Mouse (Mus musculus) thymus, postnatal 0 days (tissue): Measurements from ENCODE around the gene Csk. TPM values are rescaled to one million over a fixed set of nuclear protein-coding genes. Genes with fewer than 3 reads are reported as not detected.

Experiments used
- DNase-seq: peaks from one replicate; pipeline ENCODE4 v3.0.0-alpha.2; 2015; ENCODE audit warnings: low spot score
- polyA plus RNA-seq: library from polyadenylated mRNA; unstranded; fragments of >200 nt; fragmentation: Nextera tagmentation; extraction: Ambion mirVana; gene quantifications from 2 replicates; pipeline ENCODE4 v1.2.1, GENCODE M21; 2015

The Csk gene
- polyA plus RNA-seq = 94.7 and 98.5 TPM in 2 replicates

DNA sequence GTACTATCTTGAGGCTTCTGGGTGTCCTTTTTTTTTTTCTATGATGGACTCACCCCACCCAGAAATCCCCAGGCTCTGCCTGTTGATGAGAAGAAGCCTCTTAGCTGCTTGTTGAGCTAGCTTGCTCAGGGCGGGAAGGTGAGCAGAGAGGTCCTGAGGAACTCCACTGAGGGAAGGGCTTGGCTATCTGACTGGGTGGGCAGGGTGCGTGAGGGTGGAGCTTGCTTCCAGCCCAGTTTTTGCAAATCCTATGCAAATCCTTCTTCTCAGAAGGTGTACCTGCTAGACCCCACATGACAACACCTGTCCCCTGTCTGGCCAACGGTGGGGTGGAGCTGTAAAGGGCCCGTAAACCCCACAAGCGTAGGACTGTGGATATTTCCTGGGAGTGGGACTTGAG, at the start of gene Csk:
Csk (minus strand) TSS at position 349 of the 400 bp plus-strand sequence.
- no peak for DNase-seq

DNA sequence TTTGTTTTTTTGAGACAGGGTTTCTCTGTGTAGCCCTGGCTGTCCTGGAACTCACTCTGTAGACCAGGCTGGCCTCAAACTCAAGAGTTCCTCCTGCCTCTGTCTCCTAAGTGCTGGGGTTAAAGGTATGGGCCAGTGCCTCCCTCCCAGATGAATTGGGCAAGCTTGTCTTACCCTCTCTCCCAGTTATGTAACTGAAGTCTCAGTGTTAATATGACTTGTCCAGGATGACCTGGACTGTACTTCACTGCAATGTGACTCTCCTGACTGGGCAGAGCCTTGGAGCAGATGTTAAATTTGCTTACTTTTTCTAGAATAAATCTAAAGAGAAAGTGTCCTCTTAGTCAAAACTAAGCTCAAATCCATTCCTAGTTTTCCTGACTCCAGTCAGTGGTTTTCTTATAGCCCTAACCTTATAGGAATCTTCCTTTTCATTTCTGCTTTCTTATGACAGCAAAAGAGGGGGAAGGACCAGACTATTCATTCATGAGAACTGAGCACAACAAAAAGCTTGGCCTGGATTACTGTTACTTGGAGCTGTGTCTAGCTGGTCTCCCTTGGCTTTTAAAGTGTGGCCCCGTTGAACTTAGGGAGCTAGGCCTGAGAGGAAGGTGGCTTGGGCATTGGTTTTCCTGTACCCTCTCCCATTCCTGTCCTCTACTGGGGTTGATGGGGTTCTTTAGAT, 45.2 kb upstream of the Csk start:
- DNase-seq = no peak

GRCm38 (mm10) chr9:57697380-57697779, 43.9 kb upstream of the Csk start:
- DNase-seq = no peak

DNA sequence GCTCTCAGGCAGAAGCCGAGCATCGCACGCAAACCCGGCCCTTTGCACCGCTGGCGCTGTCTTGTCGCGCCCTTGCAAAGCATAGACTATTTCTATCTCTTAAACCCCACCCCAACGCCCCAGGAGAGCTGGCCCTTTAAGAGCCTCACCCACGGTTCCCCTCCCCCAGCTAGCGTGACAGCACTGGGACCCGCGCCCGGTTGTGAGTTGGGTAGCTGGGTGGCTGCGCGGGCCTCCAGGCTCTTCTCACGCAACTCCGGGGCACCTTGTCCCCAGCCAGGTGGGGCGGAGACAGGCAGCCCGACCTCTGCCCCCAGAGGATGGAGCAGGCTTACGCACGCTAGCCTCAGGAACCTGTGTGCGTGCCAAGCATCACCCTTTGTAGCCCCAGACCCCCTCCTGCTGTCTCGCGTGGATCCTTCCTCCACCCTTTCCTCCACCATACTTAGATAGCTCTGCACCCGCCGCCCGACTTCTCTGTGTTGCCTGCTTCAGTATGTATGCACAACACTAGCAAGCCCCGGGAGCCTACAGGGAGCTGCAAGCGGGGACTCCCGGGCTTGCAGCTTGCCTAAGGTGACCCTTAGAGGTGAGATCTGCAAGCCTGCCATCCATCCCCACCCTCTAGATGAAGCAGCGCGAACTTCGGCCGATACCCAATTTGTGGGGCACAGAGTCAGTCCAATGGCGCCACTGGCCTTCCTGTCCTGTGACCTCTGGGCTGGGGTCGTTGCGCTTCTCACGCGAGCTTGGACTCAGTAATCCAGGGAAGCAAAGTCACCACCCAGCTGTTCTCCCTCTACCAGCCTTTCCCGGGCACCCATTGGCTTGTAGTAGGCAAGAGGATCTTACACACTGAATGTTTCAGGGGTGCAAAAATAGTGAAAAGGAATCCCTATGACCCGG, 43.2 kb upstream of the Csk start:
- DNase-seq = peak; percentile 25

DNA sequence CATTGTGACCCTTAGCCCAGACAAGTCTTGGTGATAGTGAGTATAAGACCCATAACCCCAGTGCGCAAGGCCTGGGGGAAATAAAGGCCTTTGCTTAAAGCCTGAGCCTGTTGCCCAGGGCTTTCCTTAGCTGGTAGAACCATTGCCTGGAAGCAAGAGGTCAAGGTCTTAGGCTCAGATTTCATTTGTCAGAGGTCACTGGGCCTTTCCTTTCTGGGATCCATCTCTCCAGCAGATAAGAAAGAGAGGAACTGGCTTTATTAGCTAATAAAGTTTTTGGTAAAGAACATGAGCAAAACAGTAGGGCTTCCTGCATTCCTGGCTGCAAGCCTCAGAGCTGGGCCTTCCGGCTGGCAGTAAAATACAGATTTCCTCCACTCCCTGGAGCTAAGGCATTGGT, 40.7 kb upstream of the Csk start:
- no peak for DNase-seq

DNA sequence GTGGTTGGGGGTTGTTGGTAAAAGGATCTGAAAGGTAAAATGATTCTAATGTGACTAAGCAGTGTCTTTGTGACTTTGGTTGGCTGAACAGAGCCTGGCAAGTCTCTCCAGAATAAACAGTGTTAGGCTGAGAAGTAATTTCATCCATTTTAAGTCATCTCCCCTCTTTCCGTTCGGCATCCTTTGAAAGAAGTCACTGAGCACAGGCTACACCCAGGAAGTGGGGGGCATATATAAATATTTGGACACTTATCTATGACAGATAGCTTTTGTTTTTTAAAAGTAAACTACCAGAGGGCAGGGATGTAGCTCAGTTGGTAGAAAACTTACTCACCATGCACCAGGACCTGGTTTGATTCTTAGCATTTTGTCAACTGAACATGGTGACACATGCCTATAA, 35.2 kb upstream of the Csk start:
- no peak for DNase-seq

GRCm38 (mm10) chr9:57688158-57688557, 34.7 kb upstream of the Csk start:
- no peak for DNase-seq

DNA sequence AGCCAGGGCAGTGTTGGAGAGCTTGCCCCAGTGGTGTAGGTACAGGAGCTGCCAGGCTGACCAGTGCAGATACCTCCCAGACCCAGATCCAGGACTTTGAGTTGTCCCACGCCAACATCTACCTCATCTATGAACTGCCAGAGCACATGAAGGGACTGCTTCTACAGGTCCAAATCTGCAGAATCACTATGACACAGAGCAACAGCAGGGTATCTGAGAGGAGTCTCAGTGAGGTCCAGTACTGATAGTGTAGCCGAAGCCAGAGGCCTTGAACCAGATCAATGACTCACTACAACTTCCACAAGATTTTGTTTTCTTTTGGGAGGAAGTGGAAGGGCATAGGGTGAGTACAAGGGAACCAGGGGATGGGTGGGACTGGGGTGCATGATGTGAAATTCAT, 34.3 kb upstream of the Csk start, which contains the start of gene Cyp1a1:
Cyp1a1 (plus strand) TSS at position 178 of the 400 bp plus-strand sequence.
- no peak for DNase-seq

DNA sequence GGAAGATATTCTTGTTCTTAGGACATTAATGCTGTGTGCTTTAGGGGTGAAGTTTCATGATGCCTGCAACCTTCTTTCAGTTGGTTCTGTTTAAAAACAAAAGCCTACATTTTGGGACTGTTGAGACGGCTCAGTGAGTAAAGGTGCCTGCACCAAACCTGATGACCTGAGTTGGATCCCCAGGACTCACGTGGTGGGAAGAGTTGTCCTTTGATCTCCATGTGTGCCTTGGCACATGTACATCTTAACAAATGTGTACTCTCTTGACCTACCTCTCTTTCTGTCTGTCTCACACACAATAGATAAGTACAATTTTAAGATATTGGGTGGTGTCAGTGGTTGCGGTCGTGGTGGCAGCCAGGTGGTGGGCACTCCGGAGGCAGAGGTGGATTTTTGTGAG, 32.6 kb upstream of the Csk start:
- DNase-seq = no peak

GRCm38 (mm10) chr9:57683520-57683919, 30.1 kb upstream of the Csk start, which contains the start of gene Cyp1a2:
Gene Cyp1a2 (minus strand): TSS chr9:57683703.
- no peak for DNase-seq

DNA sequence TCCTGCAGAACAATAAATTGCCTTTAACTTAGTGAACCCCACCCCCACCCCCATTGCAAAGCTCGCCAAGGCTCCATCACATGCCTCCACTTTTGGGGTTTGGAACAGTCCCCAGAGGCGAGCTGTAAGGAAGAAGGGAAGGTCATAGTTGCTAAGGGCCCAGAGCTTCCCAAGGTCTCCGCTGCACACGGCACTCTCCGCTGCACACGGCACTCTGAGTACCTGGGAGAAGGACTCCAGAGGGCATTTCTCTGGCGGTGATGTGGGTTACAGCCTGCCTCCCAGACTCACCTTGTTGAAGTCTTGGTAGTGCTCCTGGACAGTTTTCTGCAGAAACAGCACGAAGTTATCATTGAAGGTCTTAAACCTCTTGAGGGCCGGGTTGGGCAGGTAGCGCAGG, 28.0 kb upstream of the Csk start:
- DNase-seq = no peak

GRCm38 (mm10) chr9:57671500-57671899, 18.1 kb upstream of the Csk start:
- no peak for DNase-seq

GRCm38 (mm10) chr9:57671037-57671436, 17.6 kb upstream of the Csk start:
- no peak for DNase-seq

- DNase-seq = no peak
Observed at GRCm38 (mm10) chr9:57669566-57669965, 16.1 kb upstream of the Csk start.

DNA sequence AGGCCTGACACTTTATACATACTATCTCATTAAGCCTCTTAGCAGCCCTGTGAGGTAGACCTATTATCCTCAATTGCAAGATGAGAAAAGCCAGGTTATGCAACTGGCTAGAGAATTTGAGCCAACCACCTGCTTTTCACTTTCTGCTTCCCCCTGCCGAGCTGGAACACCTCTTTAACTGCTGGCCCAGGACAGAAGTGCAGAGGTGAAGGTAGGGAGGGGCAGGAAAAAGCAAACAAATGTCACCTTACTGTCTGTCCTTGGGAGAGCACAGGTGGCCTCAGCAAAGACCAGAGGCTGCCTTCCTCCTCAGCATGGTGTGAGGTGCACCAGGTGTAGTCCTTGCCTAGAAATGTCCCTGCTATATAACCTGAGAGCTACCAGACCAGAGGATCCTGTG, 14.8 kb upstream of the Csk start:
- no peak for DNase-seq

DNA sequence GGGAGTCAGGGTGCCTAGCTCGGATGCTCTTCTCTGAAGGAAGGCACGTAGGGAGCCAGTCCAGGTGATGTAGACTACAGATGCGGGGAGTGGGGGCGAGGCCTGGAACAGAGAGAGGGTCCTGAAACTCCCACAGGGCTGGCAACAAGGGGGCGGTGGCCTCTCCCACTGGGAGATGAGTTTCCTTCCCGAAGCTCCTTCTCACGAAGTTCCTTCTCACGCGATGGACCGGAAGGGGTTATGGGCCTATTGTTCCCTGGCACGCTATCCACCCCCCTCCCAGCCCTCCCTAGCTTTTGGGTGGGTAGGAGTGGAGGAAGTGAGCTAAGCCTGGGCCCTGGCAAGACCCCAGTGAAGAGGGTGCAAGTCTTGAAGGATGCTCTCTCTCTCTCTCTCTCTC, 14.4 kb upstream of the Csk start:
- DNase-seq = no peak

DNA sequence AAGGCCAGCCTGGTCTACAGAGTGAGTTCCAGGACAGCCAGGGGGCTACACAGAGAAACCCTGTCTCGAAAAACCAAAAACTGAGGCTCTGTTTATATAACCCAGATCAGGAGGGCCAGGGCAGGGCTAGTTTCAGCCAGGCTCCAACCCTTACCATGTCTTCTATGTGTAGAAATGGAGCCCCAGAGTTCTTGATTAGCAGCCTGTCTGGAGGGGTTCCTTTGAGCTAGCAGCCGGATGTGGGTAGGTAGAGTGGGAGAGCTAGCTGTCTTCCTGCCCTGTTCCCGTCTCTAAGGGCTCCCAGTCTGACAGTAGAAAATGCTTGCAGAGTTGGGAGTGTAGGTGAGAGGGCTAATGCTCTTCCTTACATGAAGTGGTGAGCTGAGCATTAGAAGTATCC, 13.7 kb upstream of the Csk start:
- DNase-seq = peak; percentile 60

DNA sequence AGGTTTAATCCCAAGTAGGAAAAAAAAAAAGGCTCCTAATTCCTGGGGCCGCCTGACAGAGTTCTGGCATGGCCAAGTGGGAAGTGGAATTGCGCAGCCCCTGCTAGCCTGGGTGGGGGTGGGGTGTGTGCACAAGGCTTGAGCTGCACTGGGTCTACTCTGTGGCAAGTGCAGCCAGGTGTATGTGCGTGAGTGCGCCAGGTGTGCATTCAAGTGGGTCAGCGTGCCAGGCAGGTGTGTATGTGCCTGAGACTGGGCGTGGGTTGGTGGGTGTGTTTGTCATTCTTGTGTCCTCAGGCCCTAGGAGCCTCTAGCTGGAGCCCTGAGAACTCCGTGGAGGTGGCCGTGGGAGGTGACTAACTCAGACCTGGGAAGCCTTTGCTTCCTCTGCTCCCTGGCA, 13.1 kb upstream of the Csk start:
- peak; percentile 49 for DNase-seq

DNA sequence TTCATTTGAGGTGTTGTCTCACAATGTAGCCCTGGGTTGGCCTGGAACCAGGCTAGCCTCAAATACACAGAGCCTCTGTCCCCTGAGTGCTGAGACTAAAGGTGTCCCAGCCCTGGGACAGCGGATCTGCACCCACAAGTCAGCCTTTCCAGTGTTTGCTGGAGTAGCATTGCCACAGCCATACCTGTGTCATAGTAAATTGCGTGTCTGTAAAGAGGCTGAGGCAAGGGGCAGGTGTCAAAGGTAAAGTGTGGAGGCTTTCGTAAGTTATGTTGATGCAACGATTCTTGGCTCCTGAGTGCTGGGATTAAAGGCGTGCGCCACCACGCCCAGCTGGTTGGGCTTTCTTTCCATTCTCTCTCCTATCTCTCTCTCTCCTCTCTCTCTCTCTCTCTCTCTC, 11.2 kb upstream of the Csk start:
- no peak for DNase-seq

GRCm38 (mm10) chr9:57661552-57661951, 8.1 kb upstream of the Csk start:
- no peak for DNase-seq

GRCm38 (mm10) chr9:57660501-57660900, 7.1 kb upstream of the Csk start:
- no peak for DNase-seq

GRCm38 (mm10) chr9:57659774-57660173, 6.3 kb upstream of the Csk start:
- DNase-seq = peak; percentile 83

DNA sequence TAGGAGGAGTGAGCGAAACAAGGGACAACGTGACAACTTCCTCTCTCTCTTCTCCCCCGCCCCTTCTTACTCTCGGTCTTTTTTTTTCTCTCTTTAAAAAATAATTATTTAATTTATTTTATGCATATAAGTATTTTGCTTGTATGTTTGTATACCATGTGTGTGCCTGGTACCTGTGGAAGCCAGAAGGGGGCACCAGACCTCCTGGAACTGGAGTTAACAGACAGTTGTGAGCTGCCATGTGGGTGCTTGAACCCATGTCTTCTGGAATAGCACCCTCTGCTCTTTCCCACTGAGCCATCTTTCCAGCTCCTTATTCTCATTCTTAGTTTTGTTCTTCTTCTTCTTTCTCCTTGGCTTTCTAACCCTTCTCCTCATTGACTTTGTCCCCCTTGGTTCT, 5.5 kb upstream of the Csk start:
- no peak for DNase-seq
